Mouse (Mus musculus): ENCODE results near the gene Six6.

GRCm38 (mm10) chr12:72954906-72955305 is 15.2 kb downstream of the Six6 start:
- TF ChIP-seq CTCF (IDR thresholded peaks at IDR 0.05; ENCODE audit: borderline replicate concordance, control insufficient read depth, extremely low read depth, insufficient read depth, low read length, poor library complexity) (no peak), POLR2A (IDR thresholded peaks at IDR 0.05; ENCODE audit: control insufficient read depth, extremely low read depth, insufficient read depth, low read length, poor library complexity) (no peak)
